Mouse (Mus musculus) liver, embryonic 14.5 days (tissue): ENCODE measurements at regions not wholly inside any gene's neighbourhood (a gene's known extent, or its start where the extent isn't known, plus 50 kb on each side); places are given as distances from the start of the nearest gene placed in this dataset.

ENCODE experiments used
- ATAC-seq: fragments of 200-750 bp; cut with Nextera tagmentation; 2 replicates; pipeline ENCODE4 v1.8.0; 2017; ENCODE audit warnings: moderate number of reproducible peaks, mild to moderate bottlenecking, moderate library complexity; ENCODE audit not compliant: insufficient read depth
- DNase-seq, 3 experiments: peaks; one replicate each; pipeline ENCODE4 v3.0.0-alpha.2; 2012 to 2013; ENCODE audit warnings: low read depth in 3 of 3, low spot score in 3 of 3
- H3K27ac ChIP-seq: fragments of 300-500 bp; sonication (generic); 2 replicates; pipeline ENCODE4 v1.5.1; 2014; ENCODE audit warnings: moderate library complexity, mild to moderate bottlenecking, control low read depth, inconsistent platforms
- H3K27me3 ChIP-seq: fragments of 300-500 bp; sonication (generic); 2 replicates; pipeline ENCODE4 v1.6.1; 2014; ENCODE audit warnings: mild to moderate bottlenecking, low read length, moderate library complexity; ENCODE audit not compliant: control insufficient read depth, insufficient read depth
- H3K36me3 ChIP-seq: fragments of 300-500 bp; sonication (generic); replicated peaks from 2 replicates; pipeline ENCODE4 v1.6.1; 2014; ENCODE audit warnings: low read depth; ENCODE audit not compliant: control insufficient read depth, insufficient read depth
- H3K4me1 ChIP-seq, 2 experiments: fragments of 200-500 bp in 1 of 2; fragments of 300-500 bp in 1 of 2; sonication (generic) in 1 of 2; replicated peaks; 2 replicates each; pipeline ENCODE4 v1.6.1; 2012 to 2014; ENCODE audit warnings: antibody characterized with exemption in 1 of 2, inconsistent platforms in 1 of 2, low read length in 1 of 2; ENCODE audit not compliant: control insufficient read depth in 2 of 2, insufficient read depth in 2 of 2
- H3K4me2 ChIP-seq: fragments of 300-500 bp; sonication (generic); 2 replicates; pipeline ENCODE4 v1.6.1; 2014; ENCODE audit warnings: low read depth, mild to moderate bottlenecking, control low read depth, moderate library complexity
- H3K4me3 ChIP-seq, 2 experiments: fragments of 200-500 bp in 1 of 2; fragments of 300-500 bp in 1 of 2; sonication (generic) in 1 of 2; 2 replicates each; pipeline ENCODE4 v1.5.1; 2012 to 2014; ENCODE audit warnings: low read depth in 2 of 2, low read length in 2 of 2, mild to moderate bottlenecking in 2 of 2, control low read depth in 1 of 2, inconsistent platforms in 1 of 2, moderate library complexity in 1 of 2; ENCODE audit not compliant: insufficient read depth in 1 of 2
- H3K9ac ChIP-seq: fragments of 300-500 bp; sonication (generic); replicated peaks from 2 replicates; pipeline ENCODE4 v1.6.1; 2014; ENCODE audit warnings: mild to moderate bottlenecking, control low read depth, moderate library complexity
- H3K9me3 ChIP-seq: fragments of 300-500 bp; sonication (generic); 2 replicates; pipeline ENCODE4 v1.6.1; 2016; ENCODE audit warnings: low read length, mixed read lengths; ENCODE audit not compliant: control insufficient read depth
- CTCF ChIP-seq: IDR thresholded peaks from 2 replicates; pipeline ENCODE4 v1.5.1; 2016; ENCODE audit warnings: antibody characterized with exemption, low read depth, control low read depth
- EP300 ChIP-seq: IDR thresholded peaks from 2 replicates; pipeline ENCODE4 v1.6.1; 2016; ENCODE audit warnings: antibody characterized with exemption, low read depth
- WGBS: fragments of 180-500 bp; shearing (Covaris S2); extraction: QIAGEN DNeasy Blood & Tissue Kit; methylation state at CpG from one replicate; pipeline ENCODE4 v1.1.7; 2014; ENCODE audit not compliant: insufficient replicate concordance; 5-methylcytosine and 5-hydroxymethylcytosine counted together

- H3K36me3 ChIP-seq, result no peaks in the 10 kb centered on the region
- H3K4me2 ChIP-seq, result no peak overlapping the region
- WGBS, result 45% methylated on average over 2 of the region's 2 CpGs
- no peak overlapping the region for H3K27ac ChIP-seq
- H3K4me3 ChIP-seq, result no peak overlapping the region
- H3K9ac ChIP-seq, result no peak overlapping the region
- ATAC-seq, result no peak
- H3K27me3 ChIP-seq, result no peaks in the 10 kb centered on the region
- TF ChIP-seq CTCF, result no peak
- TF ChIP-seq EP300, result no peak
- no peaks in the 10 kb centered on the region for H3K4me1 ChIP-seq
- DNase-seq, result no peak
- no peaks in the 10 kb centered on the region for H3K9me3 ChIP-seq
Observed at GRCm38 (mm10) chr11:45752791-45753190, 99.1 kb upstream of the Clint1 start.

- no peak for DNase-seq
Observed at GRCm38 (mm10) chr11:45767081-45767480, 84.8 kb upstream of the Clint1 start.

DNA sequence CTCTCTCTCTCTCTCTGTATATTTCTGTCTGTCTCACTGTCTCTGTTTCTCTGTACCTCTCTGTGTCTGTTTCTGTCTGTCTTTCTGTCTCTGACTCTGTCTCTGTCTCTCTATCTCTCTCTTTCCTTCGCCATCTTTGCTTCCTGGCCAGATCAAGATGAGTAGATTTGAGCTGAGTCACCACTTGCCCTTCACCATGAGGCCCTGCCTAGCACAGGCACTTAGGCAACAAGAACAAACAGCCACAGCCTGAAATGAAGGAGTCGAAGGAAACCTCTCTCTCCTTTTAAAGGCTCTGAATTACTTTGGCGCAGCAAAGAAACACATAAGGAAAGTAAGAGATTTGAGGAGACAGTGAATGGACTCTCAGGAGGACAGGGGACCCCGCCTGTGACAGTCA is 69.4 kb upstream of the Clint1 start:
- TF ChIP-seq EP300, result no peak
- TF ChIP-seq CTCF, result no peak
- Histone ChIP-seq H3K4me1 (peaks cover 8 to 17% of the 10 kb centered on the region in 2 experiments; a peak in 3 of 4 replicates), H3K27me3 (no peaks in the 10 kb centered on the region), H3K27ac (no peak overlapping the region), H3K4me3 (no peak overlapping the region), H3K9ac (no peak overlapping the region), H3K36me3 (no peaks in the 10 kb centered on the region), H3K4me2 (0 out of 2 replicates have a peak overlapping the region, but pooled peaks have one; percentile 29), H3K9me3 (no peaks in the 10 kb centered on the region)
- WGBS, result 45% methylated on average over 4 of the region's 4 CpGs
- peak; percentile 71; the same call in 1 of the 2 replicates for ATAC-seq
- DNase-seq, result peak in 1 of 3 experiments; percentile 23

More at GRCm38 (mm10) chr11:45767081-45767480, 84.8 kb upstream of the Clint1 start:
- 66% methylated on average over 4 of the region's 4 CpGs for WGBS
- Histone ChIP-seq H3K4me2 (no peak overlapping the region), H3K4me1 (no peaks in the 10 kb centered on the region), H3K36me3 (no peaks in the 10 kb centered on the region), H3K27ac (no peak overlapping the region), H3K9ac (no peak overlapping the region), H3K9me3 (no peaks in the 10 kb centered on the region), H3K4me3 (no peak overlapping the region), H3K27me3 (no peaks in the 10 kb centered on the region)
- ATAC-seq, result no peak
- TF ChIP-seq EP300 (no peak), CTCF (no peak)

GRCm38 (mm10) chr11:45785806-45786205 is 66.0 kb upstream of the Clint1 start:
- TF ChIP-seq EP300, result no peak
- TF ChIP-seq CTCF, result no peak
- 78% methylated on average over 9 of the region's 9 CpGs for WGBS
- H3K9ac ChIP-seq, result no peak overlapping the region

DNA sequence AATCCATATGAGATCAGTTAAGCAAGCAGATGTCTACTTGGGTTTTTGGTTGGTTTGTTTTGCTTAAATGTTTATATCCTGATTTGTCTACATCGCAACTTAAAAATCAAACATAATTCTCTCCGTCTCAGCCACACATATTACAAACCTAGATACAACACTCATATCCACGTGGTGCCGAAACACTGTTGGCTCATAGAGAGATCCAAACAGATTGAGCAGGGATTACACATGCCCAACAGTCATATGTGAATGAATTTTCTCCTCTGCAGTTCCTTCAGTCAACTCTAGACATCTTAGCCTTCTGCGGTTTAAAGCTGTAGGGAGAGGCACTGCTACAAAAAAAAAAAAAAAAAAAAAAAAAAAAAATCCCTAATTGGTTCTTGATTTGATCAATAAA is 64.4 kb upstream of the Clint1 start:
- TF ChIP-seq CTCF (no peak), EP300 (no peak)
- WGBS, result 80% methylated on average over 5 of the region's 5 CpGs
- no peak overlapping the region for H3K4me2 ChIP-seq

More at GRCm38 (mm10) chr11:45785806-45786205, 66.0 kb upstream of the Clint1 start:
- peaks cover 8 to 17% of the 10 kb centered on the region in 2 experiments; a peak in 3 of 4 replicates for H3K4me1 ChIP-seq
- no peak overlapping the region for H3K4me2 ChIP-seq
- H3K36me3 ChIP-seq, result no peaks in the 10 kb centered on the region
- H3K27ac ChIP-seq, result no peak overlapping the region
- no peaks in the 10 kb centered on the region for H3K9me3 ChIP-seq
- DNase-seq, result no peak
- no peak overlapping the region for H3K4me3 ChIP-seq
- no peaks in the 10 kb centered on the region for H3K27me3 ChIP-seq
- ATAC-seq, result no peak

More for the DNA sequence above, 64.4 kb upstream of the Clint1 start:
- Histone ChIP-seq H3K4me3 (no peak overlapping the region), H3K9ac (no peak overlapping the region), H3K36me3 (no peaks in the 10 kb centered on the region), H3K27ac (no peak overlapping the region), H3K9me3 (no peaks in the 10 kb centered on the region), H3K4me1 (peaks cover 6 to 13% of the 10 kb centered on the region in 2 experiments; a peak in 3 of 4 replicates), H3K27me3 (no peaks in the 10 kb centered on the region)
- ATAC-seq (no peak), DNase-seq (no peak)
